Mouse (Mus musculus) limb, embryonic 10.5 days (tissue): Measurements from ENCODE around the gene Tubb3. TPM values are rescaled to one million over a fixed set of nuclear protein-coding genes. Genes with fewer than 3 reads are reported as not detected.
"Not testable (repeated sequence)": the region's sequence is repeated elsewhere in the genome, so short reads cannot be mapped to it uniquely, and the experiment has no call there.

Experiments
- DNase-seq: peaks from one replicate; pipeline ENCODE4 v3.0.0-alpha.2; 2017; ENCODE audit warnings: low spot score
- H3K27ac ChIP-seq: fragments of 300-500 bp; sonication (generic); 2 replicates; pipeline ENCODE4 v1.5.1; 2016; ENCODE audit warnings: mild to moderate bottlenecking
- H3K27me3 ChIP-seq: fragments of 300-500 bp; sonication (generic); 2 replicates; pipeline ENCODE4 v1.6.1; 2016; ENCODE audit warnings: low read depth, mild to moderate bottlenecking; ENCODE audit not compliant: poor library complexity, severe bottlenecking
- H3K36me3 ChIP-seq: fragments of 300-500 bp; sonication (generic); 2 replicates; pipeline ENCODE4 v1.6.1; 2016; ENCODE audit warnings: mild to moderate bottlenecking, moderate library complexity
- H3K4me1 ChIP-seq: fragments of 300-500 bp; sonication (generic); 2 replicates; pipeline ENCODE4 v1.6.1; 2016
- H3K4me3 ChIP-seq: fragments of 300-500 bp; sonication (generic); 2 replicates; pipeline ENCODE4 v1.5.1; 2016; ENCODE audit warnings: mild to moderate bottlenecking, moderate library complexity
- H3K9me3 ChIP-seq: fragments of 300-500 bp; sonication (generic); replicated peaks from 2 replicates; pipeline ENCODE4 v1.6.1; 2016; ENCODE audit warnings: mild to moderate bottlenecking
- WGBS: fragments of 180-500 bp; shearing (Covaris S2); methylation state at CpG from one replicate; pipeline ENCODE4 v1.1.7; 2016; 5-methylcytosine and 5-hydroxymethylcytosine counted together
- polyA plus RNA-seq: library from polyadenylated mRNA; unstranded; fragments of >200 nt; fragmentation: Nextera tagmentation; extraction: Ambion mirVana; gene quantifications from 2 replicates; pipeline ENCODE4 v1.2.1, GENCODE M21; 2016

Gene Tubb3
- polyA plus RNA-seq, 1 experiment from 2014 or later: 6.9 TPM

- peaks cover 6% of the 10 kb centered on the region; the same call in 1 of the 2 replicates for H3K4me1 ChIP-seq
- H3K9me3 ChIP-seq: no peaks in the 10 kb centered on the region
- peaks cover 57% of the 10 kb centered on the region for H3K36me3 ChIP-seq
- WGBS: 93% methylated on average over 9 of the region's 9 CpGs
- H3K27me3 ChIP-seq: peaks cover 4% of the 10 kb centered on the region
- no peak overlapping the region for H3K4me3 ChIP-seq
- no peak overlapping the region for H3K27ac ChIP-seq
- DNase-seq: no peak
Measured at GRCm38 (mm10) chr8:123402730-123403326, 8.4 kb upstream of the Tubb3 start.

GRCm38 (mm10) chr8:123404521-123404920 lies 6.7 kb upstream of the Tubb3 start:
- no peak for DNase-seq
- peaks cover 6% of the 10 kb centered on the region; the same call in 1 of the 2 replicates for H3K4me1 ChIP-seq
- peaks cover 40% of the 10 kb centered on the region for H3K36me3 ChIP-seq
- H3K27me3 ChIP-seq: peaks cover 21% of the 10 kb centered on the region
- H3K4me3 ChIP-seq: no peak overlapping the region
- no peaks in the 10 kb centered on the region for H3K9me3 ChIP-seq
- no peak overlapping the region for H3K27ac ChIP-seq
- 47% methylated on average over 8 of the region's 8 CpGs for WGBS

- H3K9me3 ChIP-seq: no peaks in the 10 kb centered on the region
- no peak within 1 kb of the TSS for H3K27ac ChIP-seq
- peaks cover 17% of the 10 kb centered on the region for H3K4me1 ChIP-seq
- H3K27me3 ChIP-seq: peaks cover 43% of the 10 kb centered on the region
- 12% methylated on average over 4 of the region's 4 CpGs for WGBS
- peaks cover 18% of the 10 kb centered on the region for H3K36me3 ChIP-seq
- peak; percentile 68 for DNase-seq
- H3K4me3 ChIP-seq: no peak within 1 kb of the TSS
Measured at GRCm38 (mm10) chr8:123406786-123407185, 4.4 kb upstream of the Tubb3 start, which contains the start of gene Mc1r. Gene Mc1r (plus strand): TSS chr8:123407107.

GRCm38 (mm10) chr8:123407612-123408011 lies 3.6 kb upstream of the Tubb3 start:
- Histone ChIP-seq H3K27me3 (peaks cover 52% of the 10 kb centered on the region), H3K27ac (no peak overlapping the region), H3K4me1 (peaks cover 25% of the 10 kb centered on the region), H3K9me3 (no peaks in the 10 kb centered on the region), H3K4me3 (no peak overlapping the region), H3K36me3 (peaks cover 10% of the 10 kb centered on the region)
- 90% methylated on average over 13 of the region's 13 CpGs for WGBS
- no peak for DNase-seq

GRCm38 (mm10) chr8:123408586-123409544 lies 2.4 kb upstream of the Tubb3 start:
- H3K27me3 ChIP-seq: peaks cover 64% of the 10 kb centered on the region

GRCm38 (mm10) chr8:123410049-123410587 lies 1.1 kb upstream of the Tubb3 start:
- DNase-seq: no peak
- no peaks in the 10 kb centered on the region for H3K9me3 ChIP-seq
- H3K27me3 ChIP-seq: peaks cover 69% of the 10 kb centered on the region
- whole genome bisulfite sequencing: 79% methylated on average over 8 of the region's 8 CpGs
- no peak overlapping the region for H3K27ac ChIP-seq
- H3K4me3 ChIP-seq: no peak overlapping the region
- peaks cover 24% of the 10 kb centered on the region for H3K4me1 ChIP-seq
- H3K36me3 ChIP-seq: no peaks in the 10 kb centered on the region

More at GRCm38 (mm10) chr8:123408586-123409544, 2.4 kb upstream of the Tubb3 start:
- 78% methylated on average over 9 of the region's 9 CpGs for WGBS
- Histone ChIP-seq H3K4me3 (no peak overlapping the region), H3K9me3 (no peaks in the 10 kb centered on the region), H3K4me1 (peaks cover 30% of the 10 kb centered on the region), H3K27ac (no peak overlapping the region), H3K36me3 (no peaks in the 10 kb centered on the region)
- no peak for DNase-seq

- Histone ChIP-seq H3K27me3 (peaks cover 69% of the 10 kb centered on the region), H3K9me3 (no peaks in the 10 kb centered on the region), H3K36me3 (no peaks in the 10 kb centered on the region), H3K4me1 (peaks cover 24% of the 10 kb centered on the region), H3K4me3 (peak overlapping the region; percentile 47), H3K27ac (no peak overlapping the region)
- 9% methylated on average over 11 of the region's 11 CpGs for WGBS
- DNase-seq: no peak
Measured at GRCm38 (mm10) chr8:123410788-123411187, 436 bp upstream of the Tubb3 start.

GRCm38 (mm10) chr8:123411781-123412327 lies 630 bp downstream of the Tubb3 start:
- H3K9me3 ChIP-seq: no peaks in the 10 kb centered on the region
- H3K4me3 ChIP-seq: peak overlapping the region; percentile 47
- no peak for DNase-seq
- no peaks in the 10 kb centered on the region for H3K36me3 ChIP-seq
- WGBS: 9% methylated on average over 16 of the region's 16 CpGs
- H3K4me1 ChIP-seq: peaks cover 24% of the 10 kb centered on the region
- H3K27me3 ChIP-seq: peaks cover 69% of the 10 kb centered on the region
- no peak overlapping the region for H3K27ac ChIP-seq

GRCm38 (mm10) chr8:123412560-123413170 lies 1.4 kb downstream of the Tubb3 start:
- H3K36me3 ChIP-seq: no peaks in the 10 kb centered on the region
- H3K27me3 ChIP-seq: peaks cover 67% of the 10 kb centered on the region
- DNase-seq: no peak
- peak overlapping the region; percentile 9; the same call in 1 of the 2 replicates for H3K4me3 ChIP-seq
- H3K9me3 ChIP-seq: no peaks in the 10 kb centered on the region
- H3K27ac ChIP-seq: no peak overlapping the region
- peaks cover 24% of the 10 kb centered on the region for H3K4me1 ChIP-seq
- under 1% methylated on average over 12 of the region's 12 CpGs for WGBS

- peaks cover 24% of the 10 kb centered on the region for H3K4me1 ChIP-seq
Measured at GRCm38 (mm10) chr8:123414255-123414654, 3.0 kb downstream of the Tubb3 start.

GRCm38 (mm10) chr8:123414997-123415696 lies 3.9 kb downstream of the Tubb3 start:
- not testable (repeated sequence) for H3K36me3 ChIP-seq, H3K9me3 ChIP-seq, H3K4me3 ChIP-seq, H3K27ac ChIP-seq, DNase-seq
- WGBS: 82% methylated on average over 5 of the region's 5 CpGs
- Histone ChIP-seq H3K27me3 (peaks cover 42% of the 10 kb centered on the region), H3K4me1 (peaks cover 24% of the 10 kb centered on the region)

More at GRCm38 (mm10) chr8:123414255-123414654, 3.0 kb downstream of the Tubb3 start:
- H3K9me3 ChIP-seq: no peaks in the 10 kb centered on the region
- no peak overlapping the region for H3K27ac ChIP-seq
- no peaks in the 10 kb centered on the region for H3K36me3 ChIP-seq
- peak; percentile 83 for DNase-seq
- 13% methylated on average over 9 of the region's 9 CpGs for WGBS
- H3K4me3 ChIP-seq: no peak overlapping the region
- peaks cover 51% of the 10 kb centered on the region for H3K27me3 ChIP-seq
